Mouse (Mus musculus) brain, embryonic 14.5 days (tissue): ENCODE data around the gene Nfkbiz.

ENCODE experiments used
- CTCF ChIP-seq: fragments of 200-500 bp; IDR thresholded peaks from 2 replicates; pipeline ENCODE4 v1.5.1; 2012; ENCODE audit warnings: inconsistent platforms, mild to moderate bottlenecking, moderate library complexity, borderline replicate concordance; ENCODE audit not compliant: insufficient read depth, insufficient read length; ENCODE audit errors: extremely low read depth
- POLR2A ChIP-seq: fragments of 200-500 bp; IDR thresholded peaks from 2 replicates; pipeline ENCODE4 v1.6.1; 2012; ENCODE audit warnings: mild to moderate bottlenecking, inconsistent platforms, borderline replicate concordance; ENCODE audit not compliant: poor library complexity, insufficient read depth, insufficient read length, severe bottlenecking; ENCODE audit errors: extremely low read depth

DNA sequence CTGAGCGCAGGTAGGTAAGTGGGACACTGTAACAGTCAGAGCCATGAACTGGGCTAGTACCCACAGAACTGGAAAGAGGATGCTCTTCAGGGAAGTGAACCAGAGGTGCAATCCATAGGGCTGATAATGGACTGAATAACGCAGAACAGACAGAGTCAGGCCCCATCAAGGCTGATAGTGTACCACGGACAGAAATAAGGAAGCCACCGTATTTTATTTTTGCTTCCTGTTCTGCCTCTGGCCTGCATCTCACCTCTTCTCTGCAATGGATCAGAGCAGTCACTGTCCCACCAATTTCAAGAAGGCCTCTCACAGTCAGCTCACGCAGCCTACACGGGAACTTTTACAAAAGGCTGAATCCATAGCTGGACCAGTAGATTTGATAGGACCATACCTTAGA, 6.7 kb downstream of the Nfkbiz start:
- TF ChIP-seq POLR2A (no peak), CTCF (no peak)
